Mouse (Mus musculus) E14TG2a.4 (cell line): Measurements from ENCODE around the gene Ly75.

Source experiments
- H3K27me3 ChIP-seq: 2 replicates; pipeline ENCODE4 v1.6.1; 2014; ENCODE audit warnings: low read length, control low read depth; ENCODE audit not compliant: insufficient read depth
- H3K36me3 ChIP-seq: 2 replicates; pipeline ENCODE4 v1.6.1; 2014; ENCODE audit warnings: low read length, control low read depth; ENCODE audit not compliant: insufficient read depth
- H3K4me1 ChIP-seq: replicated peaks from 2 replicates; pipeline ENCODE4 v1.6.1; 2014; ENCODE audit warnings: low read depth, low read length, control low read depth
- H3K4me3 ChIP-seq: replicated peaks from 2 replicates; pipeline ENCODE4 v1.5.1; 2014; ENCODE audit warnings: mild to moderate bottlenecking, low read length
- H3K9me3 ChIP-seq: 2 replicates; pipeline ENCODE4 v1.6.1; 2014; ENCODE audit warnings: low read length, control low read depth
- CTCF ChIP-seq: conservative IDR thresholded peaks from 2 replicates; pipeline ENCODE4 v1.5.1; 2014; ENCODE audit warnings: low read length
- NANOG ChIP-seq: IDR thresholded peaks from 2 replicates; pipeline ENCODE4 v1.6.1; 2014; ENCODE audit warnings: borderline replicate concordance, low read length, mixed read lengths
- POU5F1 ChIP-seq: IDR thresholded peaks from 2 replicates; pipeline ENCODE4 v1.6.1; 2014; ENCODE audit warnings: low read length, borderline replicate concordance

Ly75 gene

GRCm38 (mm10) chr2:60409194-60409593, 26.1 kb upstream of the Ly75 start:
- Histone ChIP-seq H3K36me3 (no peaks in the 10 kb centered on the region), H3K4me3 (no peak overlapping the region), H3K27me3 (no peaks in the 10 kb centered on the region), H3K4me1 (peaks cover 93% of the 10 kb centered on the region), H3K9me3 (no peaks in the 10 kb centered on the region)
- TF ChIP-seq POU5F1 (no peak), CTCF (no peak)

- H3K4me1 ChIP-seq, result peaks cover 94% of the 10 kb centered on the region
- H3K36me3 ChIP-seq, result no peaks in the 10 kb centered on the region
- H3K9me3 ChIP-seq, result no peaks in the 10 kb centered on the region
- TF ChIP-seq CTCF (no peak), POU5F1 (no peak)
- no peaks in the 10 kb centered on the region for H3K27me3 ChIP-seq
- H3K4me3 ChIP-seq, result no peak overlapping the region
Observed at GRCm38 (mm10) chr2:60407387-60407786, 24.3 kb upstream of the Ly75 start.

- no peaks in the 10 kb centered on the region for H3K9me3 ChIP-seq
- no peaks in the 10 kb centered on the region for H3K36me3 ChIP-seq
- no peaks in the 10 kb centered on the region for H3K27me3 ChIP-seq
- no peak overlapping the region for H3K4me3 ChIP-seq
- no peak for TF ChIP-seq POU5F1
- no peak for TF ChIP-seq NANOG
- TF ChIP-seq CTCF, result no peak
- peaks cover 75% of the 10 kb centered on the region for H3K4me1 ChIP-seq
Observed at GRCm38 (mm10) chr2:60405431-60405830, 22.3 kb upstream of the Ly75 start.

GRCm38 (mm10) chr2:60404763-60405162, 21.7 kb upstream of the Ly75 start:
- Histone ChIP-seq H3K9me3 (no peaks in the 10 kb centered on the region), H3K36me3 (no peaks in the 10 kb centered on the region), H3K4me1 (peaks cover 68% of the 10 kb centered on the region), H3K4me3 (no peak overlapping the region), H3K27me3 (no peaks in the 10 kb centered on the region)
- TF ChIP-seq POU5F1 (no peak), NANOG (no peak), CTCF (no peak)

GRCm38 (mm10) chr2:60401694-60402093, 18.6 kb upstream of the Ly75 start:
- no peaks in the 10 kb centered on the region for H3K27me3 ChIP-seq
- H3K4me3 ChIP-seq, result no peak overlapping the region
- TF ChIP-seq NANOG, result no peak
- no peak for TF ChIP-seq CTCF
- TF ChIP-seq POU5F1, result no peak
- no peaks in the 10 kb centered on the region for H3K9me3 ChIP-seq
- H3K36me3 ChIP-seq, result no peaks in the 10 kb centered on the region
- peaks cover 39% of the 10 kb centered on the region for H3K4me1 ChIP-seq

GRCm38 (mm10) chr2:60393786-60394185, 10.7 kb upstream of the Ly75 start:
- Histone ChIP-seq H3K27me3 (no peaks in the 10 kb centered on the region), H3K4me1 (peaks cover 15% of the 10 kb centered on the region), H3K4me3 (no peak overlapping the region), H3K36me3 (no peaks in the 10 kb centered on the region), H3K9me3 (no peaks in the 10 kb centered on the region)
- TF ChIP-seq NANOG, result no peak
- TF ChIP-seq POU5F1, result no peak
- TF ChIP-seq CTCF, result no peak

GRCm38 (mm10) chr2:60392286-60392685, 9.2 kb upstream of the Ly75 start:
- TF ChIP-seq NANOG (no peak), CTCF (no peak), POU5F1 (no peak)
- H3K9me3 ChIP-seq, result no peaks in the 10 kb centered on the region
- H3K27me3 ChIP-seq, result no peaks in the 10 kb centered on the region
- H3K4me1 ChIP-seq, result peaks cover 15% of the 10 kb centered on the region
- H3K4me3 ChIP-seq, result no peak overlapping the region
- H3K36me3 ChIP-seq, result no peaks in the 10 kb centered on the region

- Histone ChIP-seq H3K9me3 (no peaks in the 10 kb centered on the region), H3K4me1 (peaks cover 39% of the 10 kb centered on the region), H3K27me3 (0 out of 2 replicates have a peak, but pooled peaks cover 4% of the 10 kb centered on the region), H3K4me3 (no peak overlapping the region), H3K36me3 (no peaks in the 10 kb centered on the region)
- no peak for TF ChIP-seq NANOG
- TF ChIP-seq CTCF, result no peak
- no peak for TF ChIP-seq POU5F1
Observed at GRCm38 (mm10) chr2:60387363-60387762, 4.3 kb upstream of the Ly75 start.

GRCm38 (mm10) chr2:60386835-60387234, 3.7 kb upstream of the Ly75 start:
- TF ChIP-seq NANOG (no peak), POU5F1 (no peak), CTCF (no peak)
- no peaks in the 10 kb centered on the region for H3K36me3 ChIP-seq
- H3K27me3 ChIP-seq, result 0 out of 2 replicates have a peak, but pooled peaks cover 5% of the 10 kb centered on the region
- H3K9me3 ChIP-seq, result no peaks in the 10 kb centered on the region
- no peak overlapping the region for H3K4me3 ChIP-seq
- peaks cover 44% of the 10 kb centered on the region for H3K4me1 ChIP-seq
